Mouse (Mus musculus): ENCODE measurements at regions not wholly inside any gene's neighbourhood (a gene's known extent, or its start where the extent isn't known, plus 50 kb on each side); places are given as distances from the start of the nearest gene placed in this dataset.

GRCm38 (mm10) chr3:9957870-9958269 is 130.0 kb upstream of the Gm9833 start:
- TF ChIP-seq CTCF (IDR thresholded peaks at IDR 0.05) (no peak), EP300 (IDR thresholded peaks at IDR 0.05) (no peak)
